Mouse (Mus musculus) frontal cortex, adult (tissue): Measurements from ENCODE around the gene Nav1.

ENCODE experiments used
- ATAC-seq: cut with Nextera tagmentation; 2 replicates; pipeline ENCODE4 v1.9.2; 2017; ENCODE audit warnings: mild to moderate bottlenecking, moderate library complexity, mixed read lengths; ENCODE audit not compliant: low TSS enrichment

Gene Nav1

GRCm38 (mm10) chr1:135517469-135517868 is 89.6 kb downstream of the Nav1 start:
- ATAC-seq, result no peak

- no peak for ATAC-seq
These were observed 90.4 kb downstream of the Nav1 start for GRCm38 (mm10) chr1:135516511-135517305.

GRCm38 (mm10) chr1:135515633-135516238 is 91.4 kb downstream of the Nav1 start:
- ATAC-seq, result no peak

GRCm38 (mm10) chr1:135514913-135515632 is 92.0 kb downstream of the Nav1 start:
- ATAC-seq, result 0 out of 2 replicates have a peak, but pooled peaks have one; percentile 15

GRCm38 (mm10) chr1:135514046-135514445 is 93.0 kb downstream of the Nav1 start:
- ATAC-seq, result no peak

GRCm38 (mm10) chr1:135513464-135513863 is 93.6 kb downstream of the Nav1 start:
- ATAC-seq, result no peak

- peak; percentile 85 for ATAC-seq
These were observed 96.6 kb downstream of the Nav1 start for GRCm38 (mm10) chr1:135510346-135510977.

GRCm38 (mm10) chr1:135509145-135510084 is 97.7 kb downstream of the Nav1 start:
- ATAC-seq, result peak; percentile 24; the same call in 1 of the 2 replicates

GRCm38 (mm10) chr1:135508349-135508634 is 98.8 kb downstream of the Nav1 start:
- ATAC-seq, result no peak

- no peak for ATAC-seq
These were observed 99.3 kb downstream of the Nav1 start for GRCm38 (mm10) chr1:135507572-135508348.

- ATAC-seq, result no peak
These were observed 101.6 kb downstream of the Nav1 start for GRCm38 (mm10) chr1:135505499-135505898.

- ATAC-seq, result no peak
These were observed 103.7 kb downstream of the Nav1 start for GRCm38 (mm10) chr1:135503436-135503835.

- no peak for ATAC-seq
These were observed 104.3 kb downstream of the Nav1 start for GRCm38 (mm10) chr1:135502750-135503149.

GRCm38 (mm10) chr1:135502135-135502534 is 105.0 kb downstream of the Nav1 start:
- ATAC-seq, result no peak

GRCm38 (mm10) chr1:135498455-135499358 is 108.4 kb downstream of the Nav1 start:
- ATAC-seq, result no peak

GRCm38 (mm10) chr1:135495048-135495447 is 112.0 kb downstream of the Nav1 start:
- ATAC-seq, result 0 out of 2 replicates have a peak, but pooled peaks have one; percentile 20

GRCm38 (mm10) chr1:135493862-135494261 is 113.2 kb downstream of the Nav1 start:
- no peak for ATAC-seq

- no peak for ATAC-seq
These were observed 114.7 kb downstream of the Nav1 start for GRCm38 (mm10) chr1:135492406-135492805.

- no peak for ATAC-seq
These were observed 116.0 kb downstream of the Nav1 start for GRCm38 (mm10) chr1:135490931-135491666.
